Mouse (Mus musculus): Measurements from ENCODE around the gene Wdfy4. TPM values are rescaled to one million over a fixed set of nuclear protein-coding genes. Genes with fewer than 3 reads are reported as not detected.

The Wdfy4 gene
- polyA plus RNA-seq, 3 experiments from 2014 or later, result 0.18 to 0.43 TPM; not detected in 1

GRCm38 (mm10) chr14:33189849-33190423 is 4.6 kb upstream of the Wdfy4 start:
- no peak for ATAC-seq

- ATAC-seq, result no peak
These were observed 3.9 kb upstream of the Wdfy4 start for GRCm38 (mm10) chr14:33189230-33189629.

- ATAC-seq, result no peak
These were observed 1.9 kb upstream of the Wdfy4 start for GRCm38 (mm10) chr14:33187201-33187600.

- ATAC-seq, result no peak
These were observed 5.2 kb downstream of the Wdfy4 start for GRCm38 (mm10) chr14:33180102-33180501.

GRCm38 (mm10) chr14:33175059-33175821 is 10.1 kb downstream of the Wdfy4 start:
- ATAC-seq, result no peak

GRCm38 (mm10) chr14:33171942-33172341 is 13.4 kb downstream of the Wdfy4 start:
- no peak for ATAC-seq

GRCm38 (mm10) chr14:33168750-33169149 is 16.6 kb downstream of the Wdfy4 start:
- no peak for ATAC-seq

- no peak for ATAC-seq
These were observed 23.1 kb downstream of the Wdfy4 start for GRCm38 (mm10) chr14:33162238-33162637.

GRCm38 (mm10) chr14:33158268-33158667 is 27.0 kb downstream of the Wdfy4 start:
- no peak for ATAC-seq

GRCm38 (mm10) chr14:33152941-33153340 is 32.4 kb downstream of the Wdfy4 start:
- ATAC-seq, result no peak

- ATAC-seq, result no peak
These were observed 39.0 kb downstream of the Wdfy4 start for GRCm38 (mm10) chr14:33146287-33146686.

- ATAC-seq, result no peak
These were observed 48.5 kb downstream of the Wdfy4 start for GRCm38 (mm10) chr14:33136843-33137242.

- no peak for ATAC-seq
These were observed 50.1 kb downstream of the Wdfy4 start for GRCm38 (mm10) chr14:33135170-33135569.

GRCm38 (mm10) chr14:33131044-33131758 is 54.1 kb downstream of the Wdfy4 start:
- no peak for ATAC-seq

GRCm38 (mm10) chr14:33116590-33116989 is 68.7 kb downstream of the Wdfy4 start:
- ATAC-seq, result no peak

GRCm38 (mm10) chr14:33104809-33105208 is 80.5 kb downstream of the Wdfy4 start:
- ATAC-seq, result no peak

- no peak for ATAC-seq
These were observed 83.7 kb downstream of the Wdfy4 start for GRCm38 (mm10) chr14:33101609-33102008.

GRCm38 (mm10) chr14:33099926-33100325 is 85.4 kb downstream of the Wdfy4 start:
- no peak for ATAC-seq

GRCm38 (mm10) chr14:33099111-33099510 is 86.2 kb downstream of the Wdfy4 start:
- no peak for ATAC-seq

- no peak for ATAC-seq
These were observed 88.8 kb downstream of the Wdfy4 start for GRCm38 (mm10) chr14:33096462-33096861.

GRCm38 (mm10) chr14:33083326-33083725 is 102.0 kb downstream of the Wdfy4 start:
- no peak for ATAC-seq

GRCm38 (mm10) chr14:33082301-33082700 is 103.0 kb downstream of the Wdfy4 start:
- ATAC-seq, result no peak

GRCm38 (mm10) chr14:33081370-33081860 is 103.9 kb downstream of the Wdfy4 start:
- ATAC-seq, result no peak

GRCm38 (mm10) chr14:33078596-33078995 is 106.7 kb downstream of the Wdfy4 start:
- no peak for ATAC-seq
